Mouse (Mus musculus) heart, embryonic 11.5 days (tissue): ENCODE measurements around the gene Elfn2. TPM values are rescaled to one million over a fixed set of nuclear protein-coding genes. Genes with fewer than 3 reads are reported as not detected.

Experiments used
- ATAC-seq: fragments of 200-750 bp; cut with Nextera tagmentation; replicated peaks from 2 replicates; pipeline ENCODE4 v1.8.0; 2017; ENCODE audit warnings: moderate library complexity; ENCODE audit not compliant: insufficient number of reproducible peaks, low FRiP score, low TSS enrichment
- H3K27ac ChIP-seq: fragments of 300-500 bp; sonication (generic); 2 replicates; pipeline ENCODE4 v1.5.1; 2014; ENCODE audit warnings: mild to moderate bottlenecking, low read depth, low read length
- H3K27me3 ChIP-seq: fragments of 300-500 bp; sonication (generic); 2 replicates; pipeline ENCODE4 v1.6.1; 2014; ENCODE audit warnings: mild to moderate bottlenecking, low read length, mixed read lengths; ENCODE audit not compliant: control insufficient read depth, insufficient read depth
- H3K36me3 ChIP-seq: fragments of 300-500 bp; sonication (generic); 2 replicates; pipeline ENCODE4 v1.6.1; 2014; ENCODE audit warnings: mild to moderate bottlenecking, low read length, moderate library complexity, mixed read lengths; ENCODE audit not compliant: control insufficient read depth, insufficient read depth
- H3K4me1 ChIP-seq: fragments of 300-500 bp; sonication (generic); 2 replicates; pipeline ENCODE4 v1.6.1; 2014; ENCODE audit warnings: low read length; ENCODE audit not compliant: control insufficient read depth, insufficient read depth
- H3K4me2 ChIP-seq: fragments of 300-500 bp; sonication (generic); 2 replicates; pipeline ENCODE4 v1.6.1; 2014; ENCODE audit warnings: mild to moderate bottlenecking, moderate library complexity
- H3K4me3 ChIP-seq: fragments of 300-500 bp; sonication (generic); 2 replicates; pipeline ENCODE4 v1.5.1; 2014; ENCODE audit warnings: low read depth, low read length
- H3K9ac ChIP-seq: fragments of 300-500 bp; sonication (generic); 2 replicates; pipeline ENCODE4 v1.6.1; 2014; ENCODE audit warnings: mild to moderate bottlenecking, low read depth, low read length, moderate library complexity
- H3K9me3 ChIP-seq: fragments of 300-500 bp; sonication (generic); replicated peaks from 2 replicates; pipeline ENCODE4 v1.6.1; 2016; ENCODE audit warnings: low read length; ENCODE audit not compliant: control insufficient read depth
- WGBS: fragments of 180-500 bp; shearing (Covaris S2); extraction: QIAGEN DNeasy Blood & Tissue Kit; methylation state at CpG from one replicate; pipeline ENCODE4 v1.1.7; 2014; ENCODE audit not compliant: insufficient replicate concordance; 5-methylcytosine and 5-hydroxymethylcytosine counted together
- polyA plus RNA-seq: library from polyadenylated mRNA; unstranded; fragments of >200 nt; fragmentation: Nextera tagmentation; extraction: Ambion mirVana; gene quantifications from 2 replicates; pipeline ENCODE4 v1.2.1, GENCODE M21; 2014

Gene Elfn2
- polyA plus RNA-seq, 1 experiment from 2014 or later = not detected

DNA sequence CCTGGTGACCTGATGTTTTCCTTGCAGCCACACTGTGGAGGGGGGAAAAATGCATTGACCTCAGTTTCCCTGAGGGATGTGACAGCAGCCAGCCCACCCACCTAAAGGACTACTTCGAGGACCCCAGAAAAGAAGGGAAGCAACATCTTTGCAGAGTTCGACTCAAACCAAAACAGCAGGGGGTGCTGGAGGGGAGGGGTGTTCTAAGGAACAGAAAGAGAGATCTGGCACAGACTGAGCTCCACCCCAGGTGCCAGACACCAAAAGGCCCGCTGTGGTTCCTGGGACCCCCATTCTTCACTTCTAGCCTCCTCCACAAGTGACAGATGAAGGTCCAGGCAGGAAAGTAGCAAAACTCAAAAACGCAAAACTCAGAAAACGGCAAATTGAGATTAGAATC is 2.7 kb downstream of the Elfn2 start:
- WGBS = 46% methylated on average over 5 of the region's 5 CpGs

DNA sequence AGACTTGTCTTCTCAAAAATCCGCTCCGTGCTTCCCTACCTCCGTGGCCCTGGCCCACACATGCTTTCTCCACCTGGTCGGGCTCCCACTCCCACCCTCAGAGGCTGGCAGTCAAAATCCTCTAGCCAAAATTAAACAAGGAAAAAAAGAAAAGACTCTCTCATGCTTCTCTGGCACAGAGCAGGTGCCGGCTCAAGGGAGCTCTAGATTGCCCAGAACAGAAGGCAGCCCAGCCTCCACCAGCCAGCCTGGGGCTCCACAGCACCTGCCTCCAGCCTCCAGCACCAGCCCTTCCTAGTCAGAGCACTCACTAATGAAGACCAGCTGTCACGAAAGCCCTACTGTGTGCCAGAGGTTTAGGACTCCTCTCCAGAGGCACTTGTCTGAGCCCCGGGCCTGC is 4.8 kb downstream of the Elfn2 start:
- Histone ChIP-seq H3K9ac (no peak overlapping the region), H3K36me3 (no peaks in the 10 kb centered on the region), H3K9me3 (no peaks in the 10 kb centered on the region), H3K4me2 (no peak overlapping the region), H3K4me3 (no peak overlapping the region), H3K4me1 (peaks cover 10% of the 10 kb centered on the region; the same call in 1 of the 2 replicates), H3K27ac (no peak overlapping the region), H3K27me3 (peaks cover 92% of the 10 kb centered on the region)
- ATAC-seq = no peak
- WGBS = 86% methylated on average over 7 of the region's 7 CpGs

More for the DNA sequence above, 2.7 kb downstream of the Elfn2 start:
- Histone ChIP-seq H3K27me3 (peaks cover 96% of the 10 kb centered on the region), H3K27ac (no peak overlapping the region), H3K9ac (no peak overlapping the region), H3K4me1 (peaks cover 12% of the 10 kb centered on the region), H3K36me3 (no peaks in the 10 kb centered on the region), H3K4me3 (no peak overlapping the region), H3K4me2 (no peak overlapping the region), H3K9me3 (no peaks in the 10 kb centered on the region)
- no peak for ATAC-seq

DNA sequence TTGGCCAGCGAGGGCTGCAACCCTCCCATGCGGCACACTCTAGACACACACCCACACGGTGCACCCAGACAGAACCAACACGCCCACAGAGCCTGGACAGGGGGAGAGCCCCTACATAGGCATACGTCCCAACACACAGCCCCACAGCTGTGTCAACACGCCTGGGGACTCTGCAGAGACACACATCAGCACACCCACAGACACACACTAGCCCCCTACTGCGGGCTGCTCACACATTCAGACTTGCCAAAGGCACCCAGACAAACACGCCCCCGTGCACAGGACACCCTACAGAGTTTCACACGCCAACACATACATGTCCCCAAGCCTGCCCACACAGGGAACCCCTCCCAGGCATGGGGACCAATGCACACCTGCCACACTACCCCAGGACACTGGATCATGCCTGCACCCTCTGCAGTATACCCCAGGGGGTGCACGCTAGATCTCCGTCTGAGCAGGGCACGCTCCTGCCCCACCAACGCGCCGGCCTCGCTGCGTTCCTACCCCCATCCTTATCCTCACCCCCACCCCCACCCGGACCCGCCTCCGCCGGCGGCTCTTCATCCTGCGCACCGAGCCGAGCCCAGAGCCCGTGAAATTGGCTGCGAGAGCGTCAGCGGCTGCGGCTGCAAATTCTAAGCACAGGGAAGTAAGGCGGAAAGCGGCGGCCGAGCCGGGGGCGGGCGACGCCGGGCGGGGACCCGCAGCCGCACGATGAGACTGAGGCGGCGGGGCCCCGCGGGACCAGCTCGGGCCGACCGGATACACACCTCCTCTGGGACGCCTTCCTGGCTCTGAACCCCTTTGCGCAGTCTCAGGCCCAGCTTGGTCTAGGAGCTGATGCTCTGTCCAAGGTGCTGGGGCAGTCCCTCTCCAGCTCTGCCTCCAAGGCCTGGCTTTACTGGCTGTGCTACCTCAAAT is 6.0 kb downstream of the Elfn2 start:
- H3K4me3 ChIP-seq = peak overlapping the region; percentile 23; the same call in 1 of the 2 replicates
- H3K36me3 ChIP-seq = no peaks in the 10 kb centered on the region
- 0 out of 2 replicates have a peak, but pooled peaks cover 3% of the 10 kb centered on the region for H3K4me1 ChIP-seq
- H3K9ac ChIP-seq = no peak overlapping the region
- H3K9me3 ChIP-seq = no peaks in the 10 kb centered on the region
- no peak overlapping the region for H3K27ac ChIP-seq
- ATAC-seq = no peak
- peak overlapping the region; percentile 49 for H3K4me2 ChIP-seq
- 9% methylated on average over 51 of the region's 53 CpGs for WGBS
- H3K27me3 ChIP-seq = peaks cover 92% of the 10 kb centered on the region

DNA sequence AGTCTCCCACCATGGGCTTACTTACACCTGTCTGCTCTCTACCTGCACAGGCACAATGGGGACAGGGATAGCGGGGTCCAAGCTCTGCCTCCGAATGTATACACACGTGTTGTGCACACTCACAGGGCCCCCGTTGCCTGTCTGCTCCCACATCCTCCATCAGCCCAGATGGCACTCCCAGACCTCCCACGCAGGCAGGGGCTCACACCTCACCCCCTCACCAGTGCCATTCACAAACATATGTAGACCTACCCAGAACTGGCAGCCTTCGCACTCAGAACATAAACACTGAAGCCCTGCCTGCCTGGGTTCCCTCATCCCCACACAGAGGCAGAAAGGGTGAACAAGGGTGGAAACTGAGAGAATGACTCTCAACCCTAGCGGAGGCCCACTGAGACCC is 6.6 kb downstream of the Elfn2 start:
- Histone ChIP-seq H3K27ac (no peak overlapping the region), H3K9me3 (no peaks in the 10 kb centered on the region), H3K4me2 (no peak overlapping the region), H3K4me3 (no peak overlapping the region), H3K4me1 (0 out of 2 replicates have a peak, but pooled peaks cover 3% of the 10 kb centered on the region), H3K27me3 (peaks cover 86% of the 10 kb centered on the region), H3K9ac (no peak overlapping the region), H3K36me3 (no peaks in the 10 kb centered on the region)
- ATAC-seq = no peak
- 65% methylated on average over 7 of the region's 7 CpGs for WGBS

DNA sequence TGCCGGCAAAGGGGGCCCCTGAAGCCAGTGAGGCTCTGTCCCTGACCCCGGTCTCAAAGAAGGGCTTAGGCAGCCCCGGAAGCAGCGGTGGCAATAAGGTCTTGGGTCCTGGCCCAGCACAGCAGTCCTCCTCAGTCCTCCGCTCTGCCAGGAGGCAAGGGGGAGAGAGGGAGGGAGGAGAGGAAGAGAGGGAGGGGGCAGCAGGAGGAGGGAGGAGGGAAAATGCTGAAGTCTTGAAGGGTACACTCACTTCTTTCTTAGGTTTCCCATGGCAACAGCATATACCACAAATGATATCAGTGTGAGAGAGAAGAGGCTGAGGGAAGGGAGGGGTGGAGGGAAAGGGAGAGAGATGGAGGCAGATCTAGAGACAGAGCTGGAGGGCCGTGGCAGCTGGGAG is 7.9 kb downstream of the Elfn2 start:
- no peaks in the 10 kb centered on the region for H3K9me3 ChIP-seq
- H3K9ac ChIP-seq = no peak overlapping the region
- H3K4me2 ChIP-seq = no peak overlapping the region
- no peak overlapping the region for H3K27ac ChIP-seq
- 50% methylated on average over 6 of the region's 6 CpGs for WGBS
- 0 out of 2 replicates have a peak, but pooled peaks cover 3% of the 10 kb centered on the region for H3K4me1 ChIP-seq
- no peaks in the 10 kb centered on the region for H3K36me3 ChIP-seq
- no peak for ATAC-seq
- no peak overlapping the region for H3K4me3 ChIP-seq
- peaks cover 73% of the 10 kb centered on the region for H3K27me3 ChIP-seq

DNA sequence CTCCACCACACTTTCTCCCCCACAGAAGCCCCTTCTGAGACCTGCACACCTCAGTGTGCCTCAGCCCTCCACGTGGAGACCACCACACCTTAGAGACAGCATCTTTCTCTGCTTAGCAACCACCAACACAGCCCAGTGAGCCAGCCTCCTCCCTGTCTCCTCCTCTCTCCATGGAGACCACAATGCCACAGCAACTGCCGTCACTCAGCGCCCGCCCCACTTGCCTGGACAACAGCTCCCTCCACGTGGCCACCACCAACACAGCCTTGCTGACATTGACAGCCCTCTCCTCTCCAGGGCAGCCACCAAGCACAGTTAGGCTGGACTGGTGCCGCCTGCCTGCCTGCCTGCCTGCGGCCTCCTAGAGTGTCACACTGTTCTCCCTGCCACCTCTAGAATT is 8.8 kb downstream of the Elfn2 start:
- no peaks in the 10 kb centered on the region for H3K9me3 ChIP-seq
- 0 out of 2 replicates have a peak, but pooled peaks cover 3% of the 10 kb centered on the region for H3K4me1 ChIP-seq
- 25% methylated on average over 7 of the region's 7 CpGs for WGBS
- H3K27ac ChIP-seq = no peak overlapping the region
- no peak overlapping the region for H3K4me2 ChIP-seq
- no peak overlapping the region for H3K4me3 ChIP-seq
- H3K36me3 ChIP-seq = no peaks in the 10 kb centered on the region
- H3K27me3 ChIP-seq = peaks cover 66% of the 10 kb centered on the region
- ATAC-seq = no peak
- no peak overlapping the region for H3K9ac ChIP-seq

DNA sequence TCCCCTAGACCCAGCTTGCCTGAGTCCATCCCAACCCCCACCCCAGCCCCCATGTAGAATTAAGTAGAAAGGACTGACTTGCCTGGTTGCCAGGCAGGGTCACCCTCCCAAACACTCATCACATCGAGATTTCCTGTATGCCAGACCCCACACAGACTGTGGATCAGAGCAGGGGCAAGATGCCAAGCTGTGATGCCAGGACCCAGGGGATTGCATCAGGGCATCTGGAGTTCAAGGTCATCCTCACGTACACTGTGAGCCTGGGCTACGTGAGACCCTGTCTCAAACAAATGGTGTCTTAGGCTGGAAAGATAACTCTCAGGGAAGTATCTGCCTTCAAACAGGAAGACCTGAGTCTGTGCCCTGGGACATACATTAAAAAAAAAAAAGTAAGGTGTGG is 11.9 kb downstream of the Elfn2 start:
- no peak overlapping the region for H3K4me2 ChIP-seq
- H3K4me1 ChIP-seq = no peaks in the 10 kb centered on the region
- H3K36me3 ChIP-seq = no peaks in the 10 kb centered on the region
- no peaks in the 10 kb centered on the region for H3K9me3 ChIP-seq
- H3K27ac ChIP-seq = no peak overlapping the region
- WGBS = 66% methylated on average over 3 of the region's 3 CpGs
- peaks cover 40% of the 10 kb centered on the region for H3K27me3 ChIP-seq
- ATAC-seq = no peak
- H3K9ac ChIP-seq = no peak overlapping the region
- no peak overlapping the region for H3K4me3 ChIP-seq

DNA sequence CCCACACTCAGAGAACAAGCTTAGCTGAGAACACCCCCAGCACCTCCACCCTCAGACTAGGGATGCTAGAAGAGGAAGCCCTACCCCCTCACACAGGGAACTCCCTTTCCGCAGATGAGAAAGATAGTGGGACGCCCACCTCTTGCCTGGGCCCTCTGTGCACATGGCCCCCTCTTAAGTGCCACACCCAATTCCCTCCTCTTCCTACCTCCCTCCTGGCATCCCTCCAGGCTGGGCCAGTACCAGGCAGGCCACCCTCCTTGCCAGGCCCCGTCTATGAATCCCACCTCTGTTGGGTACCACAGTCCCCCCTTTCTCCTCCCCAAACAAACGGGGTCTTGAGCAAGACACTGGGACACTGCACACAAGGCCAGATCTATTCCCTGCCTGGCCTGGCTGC is 13.7 kb downstream of the Elfn2 start:
- Histone ChIP-seq H3K4me3 (no peak overlapping the region), H3K36me3 (no peaks in the 10 kb centered on the region), H3K27me3 (peaks cover 27% of the 10 kb centered on the region), H3K4me1 (no peaks in the 10 kb centered on the region), H3K9ac (no peak overlapping the region), H3K9me3 (no peaks in the 10 kb centered on the region), H3K4me2 (no peak overlapping the region), H3K27ac (no peak overlapping the region)
- 65% methylated on average over 4 of the region's 4 CpGs for WGBS
- no peak for ATAC-seq

DNA sequence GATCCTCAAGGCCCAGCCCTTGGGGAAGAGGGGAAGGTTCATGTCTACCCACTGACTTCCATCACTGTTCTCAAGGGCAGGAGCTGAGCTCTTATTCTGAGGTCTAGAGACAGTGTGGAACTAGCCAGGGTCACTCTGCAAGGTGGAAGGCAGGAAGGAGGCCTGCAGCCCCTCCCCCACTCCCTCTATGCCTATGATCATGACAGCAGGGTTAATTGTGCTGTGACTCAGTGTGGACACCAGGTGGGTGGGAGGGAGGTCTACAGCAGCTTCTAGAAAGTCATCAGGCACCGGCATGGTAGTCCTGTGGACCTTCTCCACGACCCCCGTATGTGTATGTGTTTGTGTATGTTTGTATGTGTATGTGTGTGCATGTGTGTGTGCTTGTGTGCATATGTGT is 14.6 kb downstream of the Elfn2 start:
- no peaks in the 10 kb centered on the region for H3K9me3 ChIP-seq
- H3K4me1 ChIP-seq = no peaks in the 10 kb centered on the region
- H3K4me3 ChIP-seq = no peak overlapping the region
- no peak overlapping the region for H3K27ac ChIP-seq
- ATAC-seq = no peak
- H3K4me2 ChIP-seq = no peak overlapping the region
- no peaks in the 10 kb centered on the region for H3K36me3 ChIP-seq
- peaks cover 29% of the 10 kb centered on the region for H3K27me3 ChIP-seq
- H3K9ac ChIP-seq = no peak overlapping the region
- 80% methylated on average over 3 of the region's 3 CpGs for WGBS
